Mouse (Mus musculus) embryonic fibroblast, embryonic 13.5 days (primary cell): ENCODE measurements at regions not wholly inside any gene's neighbourhood (a gene's known extent, or its start where the extent isn't known, plus 50 kb on each side); places are given as distances from the start of the nearest gene placed in this dataset.

Source experiments
- CTCF ChIP-seq: IDR thresholded peaks from 2 replicates; pipeline ENCODE4 v1.5.1; 2011; ENCODE audit warnings: mild to moderate bottlenecking, control low read depth, low read length, moderate library complexity, borderline replicate concordance; ENCODE audit not compliant: insufficient read depth
- POLR2A ChIP-seq: IDR thresholded peaks from 2 replicates; pipeline ENCODE4 v1.6.1; 2011; ENCODE audit warnings: low read depth, mild to moderate bottlenecking, control low read depth, low read length, moderate library complexity

DNA sequence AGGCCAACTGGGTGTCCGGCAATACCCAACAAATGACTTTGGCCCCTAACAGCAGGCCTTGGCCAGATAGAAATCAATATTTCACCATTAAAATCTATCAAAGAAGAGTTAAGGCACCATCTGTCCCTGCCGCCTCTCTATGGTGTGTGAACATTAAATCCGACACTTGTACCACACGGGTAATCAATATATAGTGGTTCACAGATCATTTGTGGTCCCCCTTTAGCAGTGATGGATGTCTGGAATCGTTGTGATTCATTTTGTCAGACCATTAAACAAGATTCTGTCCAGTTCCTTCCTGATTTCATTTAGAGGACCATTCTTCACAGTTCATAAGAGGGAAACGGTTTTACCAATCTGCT lies 105.2 kb downstream of the Insig2 start:
- TF ChIP-seq CTCF: no peak
- no peak for TF ChIP-seq POLR2A
